Mouse (Mus musculus): ENCODE results near the gene Camta1.

Camta1 gene

GRCm38 (mm10) chr4:151207566-151207965 is 654.1 kb downstream of the Camta1 start:
- DNase-seq (ENCODE audit: low read depth), result no peak

- DNase-seq (ENCODE audit: low read depth), result no peak
Measured at GRCm38 (mm10) chr4:151202891-151203290, 658.8 kb downstream of the Camta1 start.

- no peak for DNase-seq (ENCODE audit: low read depth)
Measured at GRCm38 (mm10) chr4:151200316-151200715, 661.4 kb downstream of the Camta1 start.

GRCm38 (mm10) chr4:151195126-151195525 is 666.5 kb downstream of the Camta1 start:
- no peak for DNase-seq (ENCODE audit: low read depth)

GRCm38 (mm10) chr4:151194715-151195097 is 667.0 kb downstream of the Camta1 start:
- no peak for DNase-seq (ENCODE audit: low read depth)

- no peak for DNase-seq (ENCODE audit: low read depth)
Measured at GRCm38 (mm10) chr4:151194030-151194714, 667.5 kb downstream of the Camta1 start.

GRCm38 (mm10) chr4:151186447-151186846 is 675.2 kb downstream of the Camta1 start:
- DNase-seq (ENCODE audit: low read depth), result peak; percentile 83

- peak; percentile 60 for DNase-seq (ENCODE audit: low read depth)
Measured at GRCm38 (mm10) chr4:151185750-151186149, 675.9 kb downstream of the Camta1 start.

- peak; percentile 49 for DNase-seq (ENCODE audit: low read depth)
Measured at GRCm38 (mm10) chr4:151180394-151180902, 681.2 kb downstream of the Camta1 start.

- DNase-seq (ENCODE audit: low read depth), result no peak
Measured at GRCm38 (mm10) chr4:151179639-151180038, 682.0 kb downstream of the Camta1 start.

- DNase-seq (ENCODE audit: low read depth), result peak; percentile 6
Measured at GRCm38 (mm10) chr4:151178970-151179378, 682.7 kb downstream of the Camta1 start.

- no peak for DNase-seq (ENCODE audit: low read depth)
Measured at GRCm38 (mm10) chr4:151172526-151172925, 689.1 kb downstream of the Camta1 start.

GRCm38 (mm10) chr4:151171117-151171516 is 690.6 kb downstream of the Camta1 start:
- no peak for DNase-seq (ENCODE audit: low read depth)

- DNase-seq (ENCODE audit: low read depth), result no peak
Measured at GRCm38 (mm10) chr4:151170658-151171057, 691.0 kb downstream of the Camta1 start.

GRCm38 (mm10) chr4:151166969-151167368 is 694.7 kb downstream of the Camta1 start:
- DNase-seq (ENCODE audit: low read depth), result no peak

GRCm38 (mm10) chr4:151165539-151165938 is 696.1 kb downstream of the Camta1 start:
- DNase-seq (ENCODE audit: low read depth), result peak; percentile 86

GRCm38 (mm10) chr4:151164309-151164708 is 697.4 kb downstream of the Camta1 start:
- no peak for DNase-seq (ENCODE audit: low read depth)

- peak; percentile 57 for DNase-seq (ENCODE audit: low read depth)
Measured at GRCm38 (mm10) chr4:151161869-151162268, 699.8 kb downstream of the Camta1 start.

- no peak for DNase-seq (ENCODE audit: low read depth)
Measured at GRCm38 (mm10) chr4:151160932-151161331, 700.7 kb downstream of the Camta1 start.

GRCm38 (mm10) chr4:151160476-151160875 is 701.2 kb downstream of the Camta1 start:
- DNase-seq (ENCODE audit: low read depth), result no peak

GRCm38 (mm10) chr4:151158250-151158649 is 703.4 kb downstream of the Camta1 start:
- DNase-seq (ENCODE audit: low read depth), result no peak

GRCm38 (mm10) chr4:151156904-151157303 is 704.8 kb downstream of the Camta1 start:
- DNase-seq (ENCODE audit: low read depth), result peak; percentile 90

GRCm38 (mm10) chr4:151155587-151155986 is 706.1 kb downstream of the Camta1 start:
- DNase-seq (ENCODE audit: low read depth), result no peak

GRCm38 (mm10) chr4:151154306-151154705 is 707.4 kb downstream of the Camta1 start:
- no peak for DNase-seq (ENCODE audit: low read depth)

Measured in NIH3T3 (cell line).